Mouse (Mus musculus) cortical plate, adult 2 months (tissue): Measurements from ENCODE around the gene Sox10.

Experiments
- CTCF ChIP-seq: fragments of 200-500 bp; IDR thresholded peaks from 2 replicates; pipeline ENCODE4 v1.5.1; 2011; ENCODE audit warnings: mild to moderate bottlenecking, control low read depth, low read length; ENCODE audit not compliant: insufficient read depth; ENCODE audit errors: extremely low read depth
- POLR2A ChIP-seq: fragments of 200-500 bp; IDR thresholded peaks from 2 replicates; pipeline ENCODE4 v1.6.1; 2011; ENCODE audit warnings: mild to moderate bottlenecking, low read length, control low read depth; ENCODE audit not compliant: insufficient read depth; ENCODE audit errors: extremely low read depth

- TF ChIP-seq CTCF, result no peak
- TF ChIP-seq POLR2A, result no peak
These were observed 48.6 kb upstream of the Sox10 start for GRCm38 (mm10) chr15:79213591-79213990.
